Mouse (Mus musculus) megakaryocyte, embryonic 14.5 days (primary cell): ENCODE results near the gene Gm7168.

Experiments used
- FLI1 ChIP-seq: IDR thresholded peaks from 2 replicates; pipeline ENCODE4 v1.6.1; 2012; ENCODE audit warnings: low read length, inconsistent platforms, mixed read lengths
- GATA1 ChIP-seq: IDR thresholded peaks from 3 replicates; pipeline ENCODE4 v1.6.1; 2012; ENCODE audit warnings: mixed read lengths, low read length, inconsistent platforms, borderline replicate concordance

DNA sequence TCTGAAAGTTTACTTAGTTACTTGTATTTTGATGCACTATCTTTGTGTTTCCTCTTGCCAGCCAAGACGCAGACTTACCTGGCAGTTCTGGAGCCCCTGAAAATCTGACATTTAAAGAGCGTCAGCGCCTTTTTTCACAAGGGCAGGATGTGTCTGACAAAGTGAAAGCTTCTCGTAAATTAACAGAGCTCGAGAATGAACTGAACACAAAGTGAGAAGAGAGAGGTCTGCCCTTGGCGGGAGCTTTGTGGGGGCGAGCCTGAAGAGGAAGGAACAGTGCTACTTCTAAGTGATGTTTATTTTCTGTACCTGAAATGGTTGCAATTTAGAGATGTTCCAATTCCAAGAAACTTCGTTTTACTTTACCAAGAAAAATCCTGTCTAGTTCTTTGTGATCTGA lies 44.4 kb upstream of the Gm7168 start:
- TF ChIP-seq GATA1 (no peak), FLI1 (no peak)
